Mouse (Mus musculus) hindbrain, embryonic 14.5 days (tissue): ENCODE data around the gene Gm9918. TPM values are rescaled to one million over a fixed set of nuclear protein-coding genes. Genes with fewer than 3 reads are reported as not detected.

ENCODE experiments used
- ATAC-seq: fragments of 200-750 bp; cut with Nextera tagmentation; 2 replicates; pipeline ENCODE4 v1.8.0; 2017; ENCODE audit warnings: moderate number of reproducible peaks, mild to moderate bottlenecking, moderate TSS enrichment, moderate library complexity; ENCODE audit not compliant: low FRiP score
- DNase-seq: peaks from one replicate; pipeline ENCODE4 v3.0.0-alpha.2; 2015; ENCODE audit warnings: low spot score
- H3K27ac ChIP-seq: fragments of 300-500 bp; sonication (generic); 2 replicates; pipeline ENCODE4 v1.5.1; 2014; ENCODE audit warnings: mild to moderate bottlenecking, moderate library complexity
- H3K27me3 ChIP-seq: fragments of 300-500 bp; sonication (generic); 2 replicates; pipeline ENCODE4 v1.6.1; 2014; ENCODE audit warnings: mild to moderate bottlenecking, low read length, mixed read lengths; ENCODE audit not compliant: control insufficient read depth, insufficient read depth
- H3K36me3 ChIP-seq: fragments of 300-500 bp; sonication (generic); replicated peaks from 2 replicates; pipeline ENCODE4 v1.6.1; 2014; ENCODE audit not compliant: control insufficient read depth, insufficient read depth
- H3K4me1 ChIP-seq: fragments of 300-500 bp; sonication (generic); replicated peaks from 2 replicates; pipeline ENCODE4 v1.6.1; 2014; ENCODE audit warnings: antibody characterized with exemption, low read length, mixed read lengths; ENCODE audit not compliant: control insufficient read depth, insufficient read depth
- H3K4me2 ChIP-seq: fragments of 300-500 bp; sonication (generic); replicated peaks from 2 replicates; pipeline ENCODE4 v1.6.1; 2014; ENCODE audit warnings: mild to moderate bottlenecking, moderate library complexity
- H3K4me3 ChIP-seq: fragments of 300-500 bp; sonication (generic); replicated peaks from 2 replicates; pipeline ENCODE4 v1.5.1; 2014; ENCODE audit warnings: mild to moderate bottlenecking, low read length
- H3K9ac ChIP-seq: fragments of 300-500 bp; sonication (generic); 2 replicates; pipeline ENCODE4 v1.6.1; 2014
- H3K9me3 ChIP-seq: fragments of 300-500 bp; sonication (generic); 2 replicates; pipeline ENCODE4 v1.6.1; 2016; ENCODE audit warnings: low read length; ENCODE audit not compliant: control insufficient read depth
- WGBS: fragments of 180-500 bp; shearing (Covaris S2); extraction: QIAGEN DNeasy Blood & Tissue Kit; methylation state at CpG from one replicate; pipeline ENCODE4 v1.1.7; 2014; 5-methylcytosine and 5-hydroxymethylcytosine counted together
- polyA plus RNA-seq: library from polyadenylated mRNA; unstranded; fragments of >200 nt; fragmentation: Nextera tagmentation; extraction: Ambion mirVana; gene quantifications from 2 replicates; pipeline ENCODE4 v1.2.1, GENCODE M21; 2014

The Gm9918 gene
- polyA plus RNA-seq, 1 experiment from 2014 or later, result not detected

DNA sequence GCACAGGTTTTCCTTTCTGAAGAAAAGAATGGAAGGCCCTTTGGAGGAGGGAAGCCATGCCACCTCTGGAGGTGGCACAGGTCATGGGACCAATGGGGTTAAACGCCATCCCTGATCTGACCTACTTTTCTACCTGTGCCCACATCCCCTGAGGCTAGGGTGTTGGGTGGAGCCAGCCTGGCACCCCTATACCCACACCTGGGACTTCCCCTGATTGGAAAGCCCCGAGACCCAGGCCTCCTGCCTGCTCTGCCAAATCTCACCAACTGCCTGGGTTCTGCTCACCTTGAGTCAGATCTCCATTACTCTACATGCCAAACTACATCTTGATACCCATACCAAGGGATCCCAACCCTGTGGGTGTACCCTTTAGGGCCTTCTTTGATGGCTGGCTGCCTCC, 7.3 kb upstream of the Gm9918 start:
- 77% methylated on average over 2 of the region's 2 CpGs for WGBS

DNA sequence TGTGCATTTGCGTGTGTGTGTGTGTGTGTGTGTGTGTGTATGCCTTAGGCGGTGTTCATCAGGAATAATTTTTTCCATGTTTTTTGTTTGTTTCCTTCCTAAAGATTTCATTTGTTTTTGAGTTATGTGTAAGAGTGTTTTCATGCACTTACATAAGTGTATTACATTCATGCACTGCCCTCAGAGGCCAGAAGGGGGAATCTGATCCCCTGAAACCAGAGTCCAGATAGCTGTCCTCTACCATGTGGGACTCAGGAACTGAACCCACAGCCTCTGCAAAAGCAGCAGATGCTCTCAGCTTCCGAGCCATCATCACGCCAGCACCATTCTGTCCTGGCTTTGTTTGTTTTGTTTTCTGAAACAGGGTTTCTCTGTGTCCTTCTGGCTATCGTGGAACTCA, 4.8 kb upstream of the Gm9918 start:
- no peak overlapping the region for H3K4me2 ChIP-seq
- 93% methylated on average over 5 of the region's 5 CpGs for WGBS
- no peak for ATAC-seq
- no peak overlapping the region for H3K27ac ChIP-seq
- no peak overlapping the region for H3K4me3 ChIP-seq
- no peak for DNase-seq
- peaks cover 13% of the 10 kb centered on the region for H3K27me3 ChIP-seq
- H3K9ac ChIP-seq, result no peak overlapping the region
- H3K36me3 ChIP-seq, result no peaks in the 10 kb centered on the region
- no peaks in the 10 kb centered on the region for H3K4me1 ChIP-seq
- H3K9me3 ChIP-seq, result no peaks in the 10 kb centered on the region

More for the DNA sequence above, 7.3 kb upstream of the Gm9918 start:
- Histone ChIP-seq H3K4me1 (0 out of 2 replicates have a peak, but pooled peaks cover 3% of the 10 kb centered on the region), H3K4me2 (no peak overlapping the region), H3K36me3 (no peaks in the 10 kb centered on the region), H3K9ac (no peak overlapping the region), H3K4me3 (no peak overlapping the region), H3K9me3 (no peaks in the 10 kb centered on the region), H3K27ac (no peak overlapping the region), H3K27me3 (peaks cover 12% of the 10 kb centered on the region)
- DNase-seq (no peak), ATAC-seq (no peak)

GRCm38 (mm10) chr15:102271441-102271840, 1.1 kb downstream of the Gm9918 start:
- Histone ChIP-seq H3K9me3 (no peaks in the 10 kb centered on the region), H3K4me3 (no peak overlapping the region), H3K27ac (no peak overlapping the region), H3K36me3 (no peaks in the 10 kb centered on the region), H3K4me2 (no peak overlapping the region), H3K4me1 (no peaks in the 10 kb centered on the region), H3K9ac (no peak overlapping the region), H3K27me3 (peaks cover 19% of the 10 kb centered on the region)
- WGBS, result 20% methylated on average over 3 of the region's 3 CpGs
- no peak for ATAC-seq
- DNase-seq, result no peak

DNA sequence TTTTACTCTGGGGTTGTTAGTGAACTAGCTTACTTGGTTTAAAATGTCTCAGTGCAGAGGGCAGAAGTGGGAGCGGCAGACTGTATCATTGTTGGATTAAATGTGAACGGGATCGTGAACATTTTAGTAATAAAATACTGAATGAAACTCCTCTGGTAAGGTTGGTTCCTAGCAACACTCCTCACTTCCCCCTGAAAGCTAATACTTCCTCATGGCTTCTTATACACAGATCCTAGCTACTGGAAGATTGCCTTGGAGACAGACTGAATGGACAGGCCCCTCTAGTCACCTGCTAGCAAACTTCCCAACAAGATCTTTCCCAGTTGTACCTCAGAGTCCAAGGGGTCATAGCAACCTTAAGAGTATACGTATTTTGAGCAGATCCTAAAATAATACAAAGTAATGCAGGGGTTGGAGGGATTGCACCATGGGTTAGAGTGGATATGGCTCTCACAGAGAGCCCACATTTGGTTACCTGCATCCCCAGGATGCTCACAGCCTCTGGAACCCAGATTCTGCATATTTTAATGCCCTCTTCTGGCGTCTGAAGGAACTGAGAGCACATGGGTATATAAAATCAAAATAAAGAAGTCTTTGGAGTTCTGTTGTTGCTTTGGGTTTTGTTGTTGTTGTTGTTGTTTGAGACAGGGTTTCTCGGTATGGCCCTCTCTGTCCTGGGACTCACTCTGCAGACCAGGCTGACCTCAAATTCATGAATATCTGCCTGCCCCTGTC, 3.8 kb downstream of the Gm9918 start:
- H3K4me2 ChIP-seq, result no peak overlapping the region
- no peaks in the 10 kb centered on the region for H3K4me1 ChIP-seq
- H3K27ac ChIP-seq, result no peak overlapping the region
- no peaks in the 10 kb centered on the region for H3K36me3 ChIP-seq
- DNase-seq, result no peak
- 73% methylated on average over 6 of the region's 6 CpGs for WGBS
- no peak for ATAC-seq
- H3K27me3 ChIP-seq, result peaks cover 19% of the 10 kb centered on the region
- no peaks in the 10 kb centered on the region for H3K9me3 ChIP-seq
- no peak overlapping the region for H3K4me3 ChIP-seq
- no peak overlapping the region for H3K9ac ChIP-seq

DNA sequence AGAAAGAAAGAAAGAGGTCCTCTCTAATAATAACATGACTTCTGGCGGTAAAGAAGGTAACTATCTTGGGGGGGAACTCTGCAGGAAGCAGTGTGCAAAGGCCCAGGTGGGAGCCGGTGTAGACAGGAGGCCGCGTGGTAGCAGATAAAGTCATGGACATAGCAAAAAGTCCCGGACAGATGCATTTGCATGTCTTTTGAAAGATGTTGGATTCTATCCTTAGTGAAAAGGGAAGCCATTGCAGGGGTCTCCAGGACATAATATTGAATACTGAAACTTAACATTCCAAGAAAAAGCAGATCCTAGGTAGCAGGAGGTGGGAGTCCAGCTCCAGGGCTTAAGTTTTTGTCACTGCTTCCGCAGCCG, 8.3 kb downstream of the Gm9918 start:
- H3K36me3 ChIP-seq, result peaks cover 26% of the 10 kb centered on the region
- WGBS, result 34% methylated on average over 7 of the region's 7 CpGs
- H3K9me3 ChIP-seq, result no peaks in the 10 kb centered on the region
- no peaks in the 10 kb centered on the region for H3K27me3 ChIP-seq
- peak overlapping the region; percentile 94 for H3K4me2 ChIP-seq
- DNase-seq (no peak), ATAC-seq (no peak)
- peaks cover 9% of the 10 kb centered on the region for H3K4me1 ChIP-seq
- peak overlapping the region; percentile 77 for H3K9ac ChIP-seq
- peak overlapping the region; percentile 80 for H3K27ac ChIP-seq
- peak overlapping the region; percentile 74 for H3K4me3 ChIP-seq

DNA sequence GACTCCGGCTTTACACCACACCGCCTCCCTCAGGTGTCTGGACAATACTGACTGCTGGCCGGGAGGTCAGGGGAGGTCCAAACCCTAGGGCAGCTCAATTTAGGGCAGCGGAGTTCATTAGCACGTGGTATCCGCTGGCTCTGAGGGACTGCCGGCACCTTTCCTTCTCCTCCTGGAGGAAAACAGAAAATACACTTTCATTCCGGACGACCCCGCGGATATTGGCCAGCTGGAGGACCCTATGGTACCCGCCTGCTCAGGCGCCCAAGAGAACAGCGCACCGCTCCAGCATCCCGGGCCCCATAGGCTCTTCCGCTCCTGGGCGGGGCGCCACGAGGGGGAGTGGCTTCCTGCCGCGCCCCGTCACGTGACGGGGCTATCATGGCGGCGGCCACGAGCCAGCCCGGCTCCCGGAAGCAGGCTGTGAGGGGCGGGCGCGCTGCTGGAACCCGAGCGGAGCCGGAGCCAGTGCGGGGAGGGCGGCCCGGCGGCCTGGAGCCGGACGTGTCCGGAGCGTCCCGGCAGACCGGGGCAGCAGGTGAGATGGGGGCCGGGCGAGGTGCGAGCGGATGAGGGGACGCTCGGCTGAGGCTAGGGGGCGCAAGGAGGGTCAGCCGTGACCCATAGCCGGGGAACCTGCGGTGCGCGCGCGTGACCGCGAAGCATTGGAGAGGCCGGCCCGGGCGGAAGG, 8.9 kb downstream of the Gm9918 start, which contains the start of gene Mfsd5:
Gene Mfsd5 (plus strand): TSS at position 363 of the 691 bp plus-strand sequence.
- H3K9me3 ChIP-seq, result no peaks in the 10 kb centered on the region
- peaks cover 9% of the 10 kb centered on the region for H3K4me1 ChIP-seq
- peaks cover 26% of the 10 kb centered on the region for H3K36me3 ChIP-seq
- under 1% methylated on average over 63 of the region's 65 CpGs for WGBS
- peak; percentile 91 for DNase-seq
- H3K27ac ChIP-seq, result peak within 1 kb of the TSS; percentile 80
- no peaks in the 10 kb centered on the region for H3K27me3 ChIP-seq
- peak within 1 kb of the TSS; percentile 77 for H3K9ac ChIP-seq
- ATAC-seq, result peak; percentile 94
- peak within 1 kb of the TSS; percentile 94 for H3K4me2 ChIP-seq
- H3K4me3 ChIP-seq, result peak within 1 kb of the TSS; percentile 74

GRCm38 (mm10) chr15:102279783-102280520, 9.6 kb downstream of the Gm9918 start:
- no peak for ATAC-seq
- WGBS, result 35% methylated on average over 13 of the region's 13 CpGs

GRCm38 (mm10) chr15:102280623-102281022, 10.3 kb downstream of the Gm9918 start:
- WGBS, result 97% methylated on average over 19 of the region's 19 CpGs
- H3K9ac ChIP-seq, result no peak overlapping the region; the same call in 1 of the 2 replicates
- no peak for ATAC-seq

More at GRCm38 (mm10) chr15:102279783-102280520, 9.6 kb downstream of the Gm9918 start:
- Histone ChIP-seq H3K9me3 (no peaks in the 10 kb centered on the region), H3K27ac (peak overlapping the region; percentile 80), H3K4me1 (peaks cover 9% of the 10 kb centered on the region), H3K4me2 (peak overlapping the region; percentile 94), H3K4me3 (peak overlapping the region; percentile 74), H3K27me3 (no peaks in the 10 kb centered on the region), H3K36me3 (peaks cover 26% of the 10 kb centered on the region), H3K9ac (peak overlapping the region; percentile 77)
- DNase-seq, result no peak

More at GRCm38 (mm10) chr15:102280623-102281022, 10.3 kb downstream of the Gm9918 start:
- Histone ChIP-seq H3K4me1 (peaks cover 9% of the 10 kb centered on the region), H3K4me2 (peak overlapping the region; percentile 94), H3K36me3 (peaks cover 26% of the 10 kb centered on the region), H3K27ac (no peak overlapping the region), H3K9me3 (no peaks in the 10 kb centered on the region), H3K4me3 (peak overlapping the region; percentile 74), H3K27me3 (no peaks in the 10 kb centered on the region)
- DNase-seq, result no peak
